Mouse (Mus musculus) lung, embryonic 14.5 days (tissue): Measurements from ENCODE around the gene Stil. TPM values are rescaled to one million over a fixed set of nuclear protein-coding genes. Genes with fewer than 3 reads are reported as not detected.

Experiments used
- ATAC-seq: fragments of 200-750 bp; cut with Nextera tagmentation; 2 replicates; pipeline ENCODE4 v1.8.0; 2017; ENCODE audit warnings: mild to moderate bottlenecking, moderate TSS enrichment, moderate library complexity; ENCODE audit not compliant: insufficient read depth
- DNase-seq: peaks from one replicate; pipeline ENCODE4 v3.0.0-alpha.2; 2015
- H3K27ac ChIP-seq: fragments of 300-500 bp; sonication (generic); 2 replicates; pipeline ENCODE4 v1.5.1; 2014; ENCODE audit warnings: low read depth, mild to moderate bottlenecking, moderate library complexity
- H3K27me3 ChIP-seq: fragments of 300-500 bp; sonication (generic); 2 replicates; pipeline ENCODE4 v1.6.1; 2014; ENCODE audit warnings: low read length, control low read depth; ENCODE audit not compliant: insufficient read depth
- H3K36me3 ChIP-seq: fragments of 300-500 bp; sonication (generic); 2 replicates; pipeline ENCODE4 v1.6.1; 2014; ENCODE audit warnings: control low read depth; ENCODE audit not compliant: insufficient read depth
- H3K4me1 ChIP-seq: fragments of 300-500 bp; sonication (generic); 2 replicates; pipeline ENCODE4 v1.6.1; 2014; ENCODE audit warnings: antibody characterized with exemption, control low read depth; ENCODE audit not compliant: insufficient read depth
- H3K4me2 ChIP-seq: fragments of 300-500 bp; sonication (generic); 2 replicates; pipeline ENCODE4 v1.6.1; 2014; ENCODE audit warnings: mild to moderate bottlenecking
- H3K4me3 ChIP-seq: fragments of 300-500 bp; sonication (generic); 2 replicates; pipeline ENCODE4 v1.5.1; 2014; ENCODE audit warnings: low read depth, low read length
- H3K9ac ChIP-seq: fragments of 300-500 bp; sonication (generic); 2 replicates; pipeline ENCODE4 v1.6.1; 2014
- H3K9me3 ChIP-seq: fragments of 300-500 bp; sonication (generic); 2 replicates; pipeline ENCODE4 v1.6.1; 2016; ENCODE audit warnings: low read depth, low read length, control low read depth
- CTCF ChIP-seq: IDR thresholded peaks from 2 replicates; pipeline ENCODE4 v1.5.1; 2016; ENCODE audit warnings: antibody characterized with exemption, low read depth
- WGBS: fragments of 180-500 bp; shearing (Covaris S2); extraction: QIAGEN DNeasy Blood & Tissue Kit; methylation state at CpG from one replicate; pipeline ENCODE4 v1.1.7; 2014; 5-methylcytosine and 5-hydroxymethylcytosine counted together
- polyA plus RNA-seq: library from polyadenylated mRNA; unstranded; fragments of >200 nt; fragmentation: Nextera tagmentation; extraction: Ambion mirVana; gene quantifications from 2 replicates; pipeline ENCODE4 v1.2.1, GENCODE M21; 2014

Stil gene
- polyA plus RNA-seq, 1 experiment from 2014 or later = 26.0 TPM

DNA sequence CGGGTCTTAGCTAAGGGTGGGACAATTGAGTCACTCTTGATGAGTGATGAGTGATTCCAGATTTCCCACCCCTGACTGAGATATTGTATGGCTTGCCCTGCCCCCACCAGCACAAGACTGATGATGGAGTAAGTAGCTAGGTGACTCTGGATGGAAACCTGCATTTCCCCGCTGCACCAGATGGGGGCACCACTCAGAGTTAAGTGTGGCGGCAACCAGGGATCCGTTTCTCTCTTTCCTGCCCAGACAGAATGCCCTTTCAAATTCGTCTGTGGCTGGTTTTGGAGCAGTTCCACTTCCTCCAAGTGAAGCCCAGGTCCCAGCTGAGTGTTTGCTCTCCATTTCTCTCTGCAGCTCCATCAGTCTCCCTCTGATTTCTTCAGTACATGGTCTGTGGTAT lies 47.8 kb downstream of the Stil start:
- H3K4me3 ChIP-seq = no peak overlapping the region
- peak; percentile 68 for TF ChIP-seq CTCF
- H3K4me1 ChIP-seq = no peaks in the 10 kb centered on the region
- H3K27me3 ChIP-seq = peaks cover 20% of the 10 kb centered on the region
- peak; percentile 77 for DNase-seq
- H3K9ac ChIP-seq = no peak overlapping the region
- H3K27ac ChIP-seq = no peak overlapping the region
- no peaks in the 10 kb centered on the region for H3K9me3 ChIP-seq
- no peaks in the 10 kb centered on the region; the same call in 1 of the 2 replicates for H3K36me3 ChIP-seq
- no peak for ATAC-seq
- H3K4me2 ChIP-seq = peak overlapping the region; percentile 15; the same call in 1 of the 2 replicates
- WGBS = 3% methylated on average over 5 of the region's 5 CpGs

DNA sequence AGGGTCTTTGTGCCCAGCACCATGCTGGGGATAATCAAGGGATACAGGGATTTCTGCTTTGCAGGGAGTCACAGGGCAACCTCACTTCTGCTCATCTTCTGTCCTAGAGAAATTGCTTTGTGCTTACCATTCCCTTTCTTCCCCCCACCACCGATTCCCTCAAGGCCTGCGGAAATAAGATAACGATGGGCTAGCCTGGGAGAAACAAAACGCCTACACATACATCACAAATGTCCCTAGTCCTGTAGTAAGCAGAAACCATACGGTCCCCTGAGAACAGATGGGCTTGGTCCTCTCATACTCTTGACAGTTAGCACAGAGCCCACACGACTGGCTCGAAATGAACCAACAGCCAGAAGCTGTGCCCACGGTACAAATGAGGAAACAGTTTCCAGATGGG lies 48.2 kb downstream of the Stil start:
- Histone ChIP-seq H3K27ac (no peak overlapping the region), H3K27me3 (peaks cover 24% of the 10 kb centered on the region), H3K4me3 (no peak overlapping the region), H3K4me1 (no peaks in the 10 kb centered on the region), H3K9me3 (no peaks in the 10 kb centered on the region), H3K36me3 (no peaks in the 10 kb centered on the region; the same call in 1 of the 2 replicates), H3K9ac (no peak overlapping the region), H3K4me2 (peak overlapping the region; percentile 15; the same call in 1 of the 2 replicates)
- no peak for TF ChIP-seq CTCF
- no peak for ATAC-seq
- DNase-seq = no peak
- 48% methylated on average over 8 of the region's 8 CpGs for WGBS

DNA sequence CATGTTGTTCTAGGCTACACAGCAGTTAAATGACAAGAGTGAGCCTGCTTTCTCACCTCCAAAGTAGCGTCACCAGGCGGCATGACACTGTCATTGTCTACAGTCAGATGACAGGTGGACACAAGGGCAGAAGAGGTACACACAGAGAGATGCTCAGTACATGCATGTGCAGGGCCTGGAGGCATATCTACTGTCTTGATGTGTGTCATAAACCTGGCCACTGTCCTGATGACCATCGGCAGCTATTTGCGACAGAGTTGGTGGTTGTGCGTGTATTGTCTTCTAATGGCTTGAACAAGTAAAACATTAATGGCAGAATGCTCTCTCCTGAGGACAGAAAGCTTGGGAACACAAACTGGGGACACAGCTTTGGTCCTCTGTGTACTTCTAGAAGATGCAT lies 51.3 kb downstream of the Stil start:
- no peak overlapping the region for H3K9ac ChIP-seq
- no peak overlapping the region for H3K4me3 ChIP-seq
- WGBS = 72% methylated on average over 5 of the region's 5 CpGs
- ATAC-seq (no peak), DNase-seq (no peak)
- H3K27ac ChIP-seq = no peak overlapping the region
- no peak overlapping the region for H3K4me2 ChIP-seq
- no peaks in the 10 kb centered on the region for H3K36me3 ChIP-seq
- no peak for TF ChIP-seq CTCF
- H3K9me3 ChIP-seq = no peaks in the 10 kb centered on the region
- no peaks in the 10 kb centered on the region for H3K4me1 ChIP-seq
- H3K27me3 ChIP-seq = peaks cover 53% of the 10 kb centered on the region

DNA sequence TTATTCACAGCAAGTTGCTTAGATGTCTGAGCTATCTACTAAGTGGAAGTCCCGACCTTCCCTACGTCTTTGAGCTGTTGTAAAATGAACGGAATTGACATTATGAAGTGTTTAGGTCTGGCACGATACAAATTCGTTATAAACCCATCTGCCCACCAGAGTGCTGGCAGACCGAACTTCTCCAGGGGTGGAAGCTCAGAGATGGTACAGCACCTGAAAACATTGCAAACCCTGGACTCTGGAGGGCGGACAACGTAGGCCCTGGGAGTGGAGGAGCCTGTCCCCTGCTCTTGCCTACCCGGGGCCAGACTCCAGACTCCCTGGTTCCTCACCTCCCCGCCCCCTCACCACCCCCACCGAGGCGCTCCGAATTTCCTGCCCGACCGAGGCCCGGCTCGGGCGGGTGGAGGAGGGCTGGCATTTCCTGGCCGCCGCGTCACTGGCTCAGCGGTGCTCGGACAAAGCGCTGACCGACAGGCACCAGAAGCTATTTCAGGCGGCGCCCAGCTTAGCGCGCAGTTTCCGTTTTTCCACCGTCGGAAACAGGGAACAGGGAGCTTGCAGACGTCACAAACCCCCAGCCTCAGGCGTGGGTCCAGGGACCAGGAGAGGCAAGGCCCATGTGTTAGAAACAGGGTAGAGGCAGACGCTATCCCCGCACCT lies 52.5 kb downstream of the Stil start:
- peaks cover 63% of the 10 kb centered on the region for H3K27me3 ChIP-seq
- no peaks in the 10 kb centered on the region for H3K36me3 ChIP-seq
- WGBS = under 1% methylated on average over 36 of the region's 36 CpGs
- H3K9me3 ChIP-seq = no peaks in the 10 kb centered on the region
- H3K9ac ChIP-seq = peak overlapping the region; percentile 7; the same call in 1 of the 2 replicates
- ATAC-seq (peak; percentile 72), DNase-seq (peak; percentile 82)
- H3K4me1 ChIP-seq = 0 out of 2 replicates have a peak, but pooled peaks cover 3% of the 10 kb centered on the region
- TF ChIP-seq CTCF = no peak
- H3K27ac ChIP-seq = peak overlapping the region; percentile 77
- peak overlapping the region; percentile 30 for H3K4me3 ChIP-seq
- H3K4me2 ChIP-seq = peak overlapping the region; percentile 52

DNA sequence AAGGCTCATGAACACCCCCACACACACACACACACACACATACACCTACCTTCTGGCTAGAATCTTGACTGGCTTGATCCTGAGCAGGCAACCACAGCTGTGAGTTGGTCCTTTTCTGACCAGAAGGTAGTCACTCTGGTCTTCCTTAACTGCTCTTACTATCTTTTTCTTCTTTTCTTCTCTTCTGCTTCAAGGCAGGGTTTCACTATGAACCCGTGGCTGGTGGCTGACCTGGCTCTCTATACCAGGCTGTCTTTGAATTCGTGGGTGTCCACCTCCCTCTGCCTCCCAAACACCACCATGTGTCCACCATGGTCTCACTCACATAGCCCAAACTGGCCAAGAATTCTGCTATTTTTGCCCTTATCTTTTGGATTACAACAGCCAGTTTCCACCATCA lies 55.1 kb downstream of the Stil start:
- Histone ChIP-seq H3K9ac (no peak overlapping the region), H3K9me3 (no peaks in the 10 kb centered on the region), H3K27ac (no peak overlapping the region), H3K36me3 (no peaks in the 10 kb centered on the region), H3K27me3 (peaks cover 89% of the 10 kb centered on the region), H3K4me1 (0 out of 2 replicates have a peak, but pooled peaks cover 3% of the 10 kb centered on the region), H3K4me3 (no peak overlapping the region), H3K4me2 (no peak overlapping the region)
- DNase-seq = no peak
- 2% methylated on average over 2 of the region's 2 CpGs for WGBS
- ATAC-seq = no peak
- no peak for TF ChIP-seq CTCF

DNA sequence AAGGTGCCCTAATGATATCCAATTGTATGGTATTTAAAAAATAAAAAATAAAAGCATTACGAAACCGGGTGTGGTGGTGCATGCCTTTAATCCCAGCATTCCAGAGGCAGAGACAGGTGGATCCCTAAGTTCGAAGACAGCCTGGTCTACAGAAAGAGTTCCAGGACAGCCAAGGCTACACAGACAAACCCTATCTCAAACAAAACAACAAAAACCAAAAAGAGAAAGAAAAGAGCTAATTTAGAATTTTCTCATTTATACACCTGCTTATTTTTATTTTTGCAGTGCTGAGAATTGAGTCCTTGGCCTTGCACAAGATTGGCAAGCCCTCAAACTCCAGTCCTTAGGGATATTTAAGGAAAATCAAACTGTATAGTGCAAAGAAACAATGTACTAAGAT lies 55.7 kb downstream of the Stil start:
- H3K4me3 ChIP-seq = no peak overlapping the region
- ATAC-seq (no peak), DNase-seq (no peak)
- H3K27ac ChIP-seq = peak overlapping the region; percentile 88; the same call in 1 of the 2 replicates
- H3K9me3 ChIP-seq = no peaks in the 10 kb centered on the region
- no peaks in the 10 kb centered on the region for H3K36me3 ChIP-seq
- TF ChIP-seq CTCF = no peak
- H3K4me2 ChIP-seq = peak overlapping the region; percentile 69
- WGBS = 23% methylated on average over 3 of the region's 3 CpGs
- 0 out of 2 replicates have a peak, but pooled peaks cover 3% of the 10 kb centered on the region for H3K4me1 ChIP-seq
- no peak overlapping the region for H3K9ac ChIP-seq
- peaks cover 96% of the 10 kb centered on the region for H3K27me3 ChIP-seq

DNA sequence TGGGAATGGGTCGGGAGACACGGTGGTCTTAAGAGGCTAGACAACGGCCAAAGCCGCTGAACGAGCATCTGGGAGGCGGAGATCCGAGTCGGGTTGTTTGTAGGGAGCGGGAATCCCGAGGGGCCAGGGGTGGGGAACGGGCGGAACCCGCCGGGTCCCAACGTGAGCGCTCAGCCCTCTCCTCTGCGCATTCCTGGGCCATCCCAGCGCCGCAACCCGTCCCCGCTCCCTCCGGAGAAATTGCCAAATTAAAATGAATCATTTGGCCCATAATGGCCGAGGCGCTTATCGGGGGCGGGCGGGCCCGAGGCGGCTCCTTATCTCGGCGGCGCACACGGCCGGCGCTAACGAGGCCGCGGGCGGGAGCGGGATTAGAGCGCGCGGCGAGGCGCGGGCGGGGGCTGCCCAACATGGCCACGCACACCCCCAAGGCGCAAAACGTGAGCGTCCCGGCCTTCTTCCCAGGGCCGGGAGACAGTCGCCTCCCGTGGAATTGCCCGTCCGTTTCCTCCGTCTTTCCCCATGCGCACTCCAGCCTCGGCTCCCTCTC lies 56.5 kb downstream of the Stil start, which contains the start of gene Tal1:
Gene Tal1, plus strand, starts transcription at position 56 of the 550 bp plus-strand sequence.
- DNase-seq = peak; percentile 63
- H3K4me1 ChIP-seq = 0 out of 2 replicates have a peak, but pooled peaks cover 3% of the 10 kb centered on the region
- H3K4me3 ChIP-seq = peak within 1 kb of the TSS; percentile 45
- H3K4me2 ChIP-seq = peak within 1 kb of the TSS; percentile 69
- no peaks in the 10 kb centered on the region for H3K36me3 ChIP-seq
- H3K9me3 ChIP-seq = no peaks in the 10 kb centered on the region
- peak within 1 kb of the TSS; percentile 65 for H3K9ac ChIP-seq
- WGBS = under 1% methylated on average over 59 of the region's 60 CpGs
- peak; percentile 39 for ATAC-seq
- peak within 1 kb of the TSS; percentile 88 for H3K27ac ChIP-seq
- TF ChIP-seq CTCF = no peak
- H3K27me3 ChIP-seq = peaks cover 96% of the 10 kb centered on the region
